Mouse (Mus musculus) adrenal gland, postnatal 4 days (tissue): ENCODE results near the gene Robo3. TPM values are rescaled to one million over a fixed set of nuclear protein-coding genes. Genes with fewer than 3 reads are reported as not detected.

Experiments
- DNase-seq, 2 experiments: peaks; one replicate each; pipeline ENCODE4 v3.0.0; 2021 to 2022; ENCODE audit warnings: low spot score in 2 of 2, mixed read lengths in 2 of 2
- total RNA-seq, 2 experiments: library from RNA; stranded (reverse); gene quantifications; 2 replicates each; pipeline ENCODE4 v1.2.3; 2021

Gene Robo3
- total RNA-seq, 2 experiments from 2014 or later, result 0.56 to 1.0 TPM

DNA sequence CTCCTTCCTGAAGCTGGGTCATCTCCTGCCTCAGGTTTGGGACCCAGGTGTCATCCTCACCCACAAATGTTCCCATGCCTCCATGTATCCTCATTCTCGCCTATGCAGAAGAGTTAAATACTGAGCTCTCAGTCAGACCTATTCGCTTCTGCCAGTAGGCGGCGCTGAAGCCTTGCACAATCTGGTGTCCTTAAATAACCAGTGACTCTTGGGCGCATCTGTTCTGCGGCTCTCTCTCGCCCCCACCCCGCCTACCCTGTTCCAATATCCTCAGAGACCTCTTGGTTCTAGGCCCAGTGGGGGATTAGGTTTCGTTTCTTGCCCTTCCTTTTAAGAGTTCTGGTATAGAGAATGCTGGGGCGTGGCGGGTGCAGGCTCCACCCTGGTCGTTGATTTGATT lies 2.5 kb downstream of the Robo3 start:
- peak in 1 of 2 experiments; percentile 69 for DNase-seq

- DNase-seq, result no peak
Measured at GRCm38 (mm10) chr9:37429326-37429725, 3.7 kb downstream of the Robo3 start.

- no peak for DNase-seq
Measured at GRCm38 (mm10) chr9:37421239-37421638, 11.8 kb downstream of the Robo3 start.

DNA sequence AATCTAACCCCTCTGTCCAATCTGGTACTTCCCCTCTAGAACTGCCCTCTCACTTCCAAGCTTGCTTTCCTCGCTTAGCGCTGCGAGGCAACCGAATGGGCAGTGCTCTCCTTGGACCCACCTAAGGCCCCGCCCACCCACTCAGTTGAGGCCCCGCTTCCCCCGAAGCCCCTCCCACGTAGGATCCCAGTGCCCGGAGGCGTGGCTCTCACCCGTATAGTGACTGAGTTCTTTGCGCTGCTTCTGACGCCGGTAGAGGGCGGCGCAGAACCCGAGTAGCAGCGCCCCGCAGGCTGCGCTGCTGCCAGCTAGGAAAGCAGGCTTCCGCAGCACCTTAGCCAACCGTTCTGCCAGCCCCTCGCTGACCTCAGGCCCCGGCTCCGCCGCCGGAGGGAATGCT lies 12.4 kb downstream of the Robo3 start:
- peak in 1 of 2 experiments; percentile 75 for DNase-seq

GRCm38 (mm10) chr9:37418791-37419190 lies 14.3 kb downstream of the Robo3 start:
- DNase-seq, result no peak

DNA sequence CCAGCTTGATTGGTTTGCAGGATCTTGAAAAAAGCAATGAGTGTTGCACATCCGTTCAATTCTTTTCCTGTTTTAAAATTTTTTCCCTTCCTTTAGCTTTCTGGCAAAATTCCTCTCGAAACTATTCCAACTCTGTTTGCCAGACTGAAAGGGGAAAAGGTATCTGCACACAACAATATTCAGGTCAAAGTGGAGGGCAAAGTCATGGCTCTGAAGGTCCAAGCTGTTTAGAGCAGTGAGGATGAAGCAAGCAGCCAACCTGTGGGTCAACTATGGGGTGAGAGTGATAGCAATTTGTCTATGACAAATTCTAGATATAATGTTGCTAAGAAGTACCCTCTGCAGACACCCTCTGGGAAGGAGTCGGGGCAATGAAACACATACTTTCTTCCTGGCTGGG lies 18.4 kb downstream of the Robo3 start:
- no peak for DNase-seq

DNA sequence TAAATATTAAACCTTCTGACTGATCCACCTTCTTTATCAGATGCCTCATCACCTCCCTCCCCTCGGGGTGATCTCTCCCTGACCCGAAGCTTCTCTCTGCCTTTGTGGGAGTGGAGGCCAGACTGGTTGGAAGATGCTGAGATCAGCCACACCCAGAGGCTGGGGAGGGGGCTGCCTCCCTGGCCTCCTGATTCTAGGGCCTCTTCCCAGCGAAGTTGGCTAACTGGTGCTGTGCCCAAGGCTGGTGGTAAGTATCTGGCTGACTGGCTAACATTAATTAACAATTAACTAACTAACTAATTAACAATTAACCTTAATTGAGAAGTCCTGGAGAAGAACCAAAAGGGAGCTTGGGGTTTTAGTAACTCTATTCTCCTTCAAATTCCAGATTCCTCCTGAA lies 20.1 kb downstream of the Robo3 start:
- no peak for DNase-seq

- no peak for DNase-seq
Measured at GRCm38 (mm10) chr9:37409698-37410445, 23.2 kb downstream of the Robo3 start.

GRCm38 (mm10) chr9:37407850-37408502 lies 25.1 kb downstream of the Robo3 start:
- DNase-seq, result no peak

DNA sequence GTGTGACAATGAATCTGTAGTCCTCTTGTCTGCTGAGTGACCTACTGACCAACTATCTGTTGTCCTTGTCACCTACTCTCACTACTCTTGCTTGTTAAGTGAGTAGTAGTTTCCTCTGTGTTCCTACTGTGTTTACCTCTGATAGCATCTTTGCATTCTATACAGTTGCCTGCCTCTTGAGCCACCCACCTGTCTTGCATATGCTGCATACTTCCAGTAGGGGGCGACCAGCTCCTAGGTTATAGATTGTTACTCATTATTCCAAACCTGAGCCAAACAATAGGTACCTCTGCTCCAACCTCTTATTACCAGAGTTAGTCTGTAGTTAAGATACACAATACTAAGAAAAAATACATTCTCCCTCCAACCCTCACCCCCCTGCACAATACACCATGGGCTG lies 26.7 kb downstream of the Robo3 start:
- no peak for DNase-seq

GRCm38 (mm10) chr9:37403011-37403410 lies 30.0 kb downstream of the Robo3 start:
- DNase-seq, result no peak

DNA sequence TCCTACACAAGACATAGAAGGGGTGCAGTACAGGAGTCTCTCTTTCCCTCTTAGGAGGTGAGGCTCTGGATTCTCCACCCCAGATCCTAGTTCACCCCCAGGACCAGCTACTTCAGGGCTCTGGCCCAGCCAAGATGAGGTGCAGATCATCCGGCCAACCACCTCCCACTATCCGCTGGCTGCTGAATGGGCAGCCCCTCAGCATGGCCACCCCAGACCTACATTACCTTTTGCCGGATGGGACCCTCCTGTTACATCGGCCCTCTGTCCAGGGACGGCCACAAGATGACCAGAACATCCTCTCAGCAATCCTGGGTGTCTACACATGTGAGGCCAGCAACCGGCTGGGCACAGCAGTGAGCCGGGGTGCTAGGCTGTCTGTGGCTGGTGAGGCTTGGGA lies 30.5 kb downstream of the Robo3 start:
- no peak for DNase-seq

DNA sequence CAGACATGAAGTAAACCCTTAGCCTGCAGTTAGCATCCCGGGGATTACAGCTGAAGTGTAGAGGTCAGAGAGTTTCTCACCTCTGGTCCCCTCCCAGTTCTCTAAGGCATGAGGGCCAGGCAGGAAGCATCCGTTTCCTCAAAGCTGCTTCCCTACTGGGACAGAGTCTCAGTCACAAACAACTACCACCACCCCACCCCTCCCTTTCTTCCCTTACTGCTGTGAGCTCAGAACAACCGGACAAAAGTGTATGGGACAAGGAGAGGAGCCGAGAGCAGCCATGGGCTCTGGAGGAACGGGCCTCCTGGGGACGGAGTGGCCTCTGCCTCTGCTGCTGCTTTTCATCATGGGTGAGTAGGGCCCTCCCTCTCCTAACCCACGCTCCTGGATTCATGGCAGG lies 31.2 kb downstream of the Robo3 start, which contains the start of gene Robo4:
Robo4 (plus strand) TSS at position 96 of the 400 bp plus-strand sequence.
- no peak for DNase-seq

DNA sequence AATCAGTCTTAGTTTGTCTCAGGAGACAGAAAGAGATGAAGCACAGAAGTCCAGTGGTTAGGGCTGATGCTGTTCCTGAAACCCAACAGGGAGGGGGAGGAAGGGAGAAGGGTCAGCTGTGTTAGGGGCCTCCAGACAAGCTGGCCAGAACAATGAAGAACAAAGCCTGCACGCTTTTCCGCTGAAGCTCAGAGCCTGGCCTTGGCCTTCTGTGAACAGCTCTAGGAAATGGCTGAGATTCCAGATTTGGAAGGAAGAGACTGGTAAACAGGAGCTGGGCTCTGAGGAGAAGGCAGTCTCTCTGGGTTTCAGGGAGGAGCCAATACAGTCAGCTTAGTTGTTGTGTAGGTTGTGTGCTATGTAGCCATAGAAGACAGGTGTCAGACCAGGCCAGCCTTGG lies 32.5 kb downstream of the Robo3 start:
- DNase-seq, result no peak

DNA sequence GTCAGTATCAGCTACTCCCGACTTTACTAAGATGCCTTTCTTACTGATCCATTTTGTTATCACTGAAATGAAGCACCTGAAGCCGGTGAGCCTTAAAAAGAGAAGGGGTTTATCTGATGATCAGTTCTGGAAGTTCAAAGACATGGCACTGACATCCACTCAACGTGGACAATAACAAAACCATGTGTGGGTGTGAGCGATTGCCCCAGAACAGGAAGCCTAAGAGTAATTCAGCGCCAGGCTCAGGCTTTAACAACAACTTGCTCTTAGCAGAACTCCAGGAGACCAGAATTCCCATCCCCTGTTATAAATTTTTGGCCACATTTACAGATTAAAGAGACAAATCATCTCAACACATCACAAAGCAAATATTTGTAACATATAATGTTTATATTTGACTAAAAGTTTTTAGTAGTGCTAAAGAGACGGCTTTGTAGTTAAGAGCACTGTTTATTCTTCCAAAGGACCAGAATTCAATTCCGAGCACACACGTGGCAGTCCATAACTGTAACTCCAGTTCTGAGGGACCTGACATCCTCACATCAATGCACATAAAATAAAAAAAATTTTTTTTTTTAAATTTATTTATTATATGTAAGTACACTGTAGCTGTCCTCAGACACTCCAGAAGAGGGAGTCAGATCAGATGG lies 39.4 kb downstream of the Robo3 start:
- DNase-seq, result no peak

DNA sequence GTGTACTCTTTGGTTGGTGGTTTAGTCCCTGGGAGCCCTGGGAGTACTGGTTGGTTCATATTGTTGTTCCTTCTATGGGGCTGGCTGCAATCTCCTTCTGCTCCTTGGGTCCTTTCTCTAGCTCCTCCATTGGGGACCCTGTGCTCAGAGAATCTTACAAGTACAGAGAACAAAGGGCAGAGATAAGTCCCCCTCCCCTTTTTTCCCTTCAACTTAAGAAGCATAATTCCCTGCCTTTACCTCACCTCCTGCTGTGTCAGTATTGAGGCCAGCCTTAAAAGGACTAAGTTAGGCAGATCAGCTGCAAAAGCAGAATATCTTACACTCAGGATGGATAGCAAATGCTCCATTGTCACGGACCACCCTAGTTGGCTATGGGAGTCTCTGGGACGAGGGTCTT lies 41.0 kb downstream of the Robo3 start:
- DNase-seq, result no peak

GRCm38 (mm10) chr9:37390891-37391290 lies 42.2 kb downstream of the Robo3 start:
- DNase-seq, result no peak

- peak in 1 of 2 experiments; percentile 15 for DNase-seq
Measured at GRCm38 (mm10) chr9:37384284-37385182, 48.5 kb downstream of the Robo3 start.

- DNase-seq, result no peak
Measured at GRCm38 (mm10) chr9:37383161-37383560, 49.9 kb downstream of the Robo3 start.

DNA sequence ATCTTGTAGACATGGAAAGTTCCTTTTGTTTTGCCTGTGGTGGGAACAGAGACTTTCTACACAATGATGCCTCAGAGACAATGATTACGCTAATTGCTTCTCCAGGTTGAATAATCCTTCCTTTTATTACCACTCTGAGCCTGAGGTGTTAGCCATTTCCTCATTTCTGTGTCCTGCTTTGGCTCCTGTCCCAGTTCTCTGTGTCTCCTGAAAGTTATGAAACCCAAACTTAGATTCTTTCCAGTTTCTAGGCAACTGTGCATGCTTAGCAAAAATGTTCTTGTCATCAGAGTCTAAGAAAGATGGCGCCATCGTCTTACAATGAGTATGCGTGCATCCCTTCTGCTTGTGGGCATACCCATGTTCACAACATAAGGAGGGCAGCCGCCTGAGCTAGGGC lies 57.3 kb downstream of the Robo3 start:
- no peak for DNase-seq

- DNase-seq, result no peak
Measured at GRCm38 (mm10) chr9:37371232-37371801, 61.7 kb downstream of the Robo3 start.
